Mouse (Mus musculus): ENCODE measurements at regions not wholly inside any gene's neighbourhood (a gene's known extent, or its start where the extent isn't known, plus 50 kb on each side); places are given as distances from the start of the nearest gene placed in this dataset.

- no peak for DNase-seq (ENCODE audit: low read depth, low spot score)
Observed at GRCm38 (mm10) chr16:76591956-76592768, 218.5 kb upstream of the Nrip1 start.

GRCm38 (mm10) chr16:76589791-76590190, 216.2 kb upstream of the Nrip1 start:
- no peak for DNase-seq (ENCODE audit: low read depth, low spot score)

- DNase-seq (ENCODE audit: low read depth, low spot score), result no peak
Observed at GRCm38 (mm10) chr16:76577206-76577605, 203.6 kb upstream of the Nrip1 start.

GRCm38 (mm10) chr16:76575281-76575680, 201.7 kb upstream of the Nrip1 start:
- no peak for DNase-seq (ENCODE audit: low read depth, low spot score)

GRCm38 (mm10) chr16:76566220-76566619, 192.6 kb upstream of the Nrip1 start:
- no peak for DNase-seq (ENCODE audit: low read depth, low spot score)

- no peak for DNase-seq (ENCODE audit: low read depth, low spot score)
Observed at GRCm38 (mm10) chr16:76554846-76555245, 181.2 kb upstream of the Nrip1 start.

GRCm38 (mm10) chr16:76549628-76550027, 176.0 kb upstream of the Nrip1 start:
- DNase-seq (ENCODE audit: low read depth, low spot score), result no peak

- DNase-seq (ENCODE audit: low read depth, low spot score), result no peak
Observed at GRCm38 (mm10) chr16:76547087-76547486, 173.5 kb upstream of the Nrip1 start.

GRCm38 (mm10) chr16:76546632-76547031, 173.0 kb upstream of the Nrip1 start:
- DNase-seq (ENCODE audit: low read depth, low spot score), result no peak

GRCm38 (mm10) chr16:76545942-76546341, 172.3 kb upstream of the Nrip1 start:
- DNase-seq (ENCODE audit: low read depth, low spot score), result no peak

GRCm38 (mm10) chr16:76544972-76545371, 171.3 kb upstream of the Nrip1 start:
- no peak for DNase-seq (ENCODE audit: low read depth, low spot score)

- DNase-seq (ENCODE audit: low read depth, low spot score), result no peak
Observed at GRCm38 (mm10) chr16:76540964-76541363, 167.3 kb upstream of the Nrip1 start.

GRCm38 (mm10) chr16:76540328-76540923, 166.8 kb upstream of the Nrip1 start:
- DNase-seq (ENCODE audit: low read depth, low spot score), result no peak

- no peak for DNase-seq (ENCODE audit: low read depth, low spot score)
Observed at GRCm38 (mm10) chr16:76539669-76540068, 166.0 kb upstream of the Nrip1 start.

- no peak for DNase-seq (ENCODE audit: low read depth, low spot score)
Observed at GRCm38 (mm10) chr16:76537871-76538270, 164.2 kb upstream of the Nrip1 start.

- DNase-seq (ENCODE audit: low read depth, low spot score), result no peak
Observed at GRCm38 (mm10) chr16:76532928-76533217, 159.2 kb upstream of the Nrip1 start.

- DNase-seq (ENCODE audit: low read depth, low spot score), result no peak
Observed at GRCm38 (mm10) chr16:76532142-76532927, 158.7 kb upstream of the Nrip1 start.

GRCm38 (mm10) chr16:76530886-76531285, 157.3 kb upstream of the Nrip1 start:
- DNase-seq (ENCODE audit: low read depth, low spot score), result no peak

- DNase-seq (ENCODE audit: low read depth, low spot score), result no peak
Observed at GRCm38 (mm10) chr16:76529613-76530012, 156.0 kb upstream of the Nrip1 start.

- DNase-seq (ENCODE audit: low read depth, low spot score), result no peak
Observed at GRCm38 (mm10) chr16:76527106-76527949, 153.7 kb upstream of the Nrip1 start.

GRCm38 (mm10) chr16:76525563-76525962, 151.9 kb upstream of the Nrip1 start:
- no peak for DNase-seq (ENCODE audit: low read depth, low spot score)

- no peak for DNase-seq (ENCODE audit: low read depth, low spot score)
Observed at GRCm38 (mm10) chr16:76524921-76525320, 151.3 kb upstream of the Nrip1 start.

Data from brain, embryonic 18.5 days (tissue).